Mouse (Mus musculus): ENCODE data around the gene 1600014C10Rik. TPM values are rescaled to one million over a fixed set of nuclear protein-coding genes. Genes with fewer than 3 reads are reported as not detected.

The 1600014C10Rik gene
- polyA plus RNA-seq, 1 experiment from 2014 or later = 13.9 TPM

GRCm38 (mm10) chr7:38206564-38206963, 23.5 kb downstream of the 1600014C10Rik start:
- Histone ChIP-seq H3K4me3 (replicated peaks) (no peak overlapping the region), H3K9ac (no peak overlapping the region), H3K27me3 (replicated peaks) (no peaks in the 10 kb centered on the region), H3K36me3 (no peaks in the 10 kb centered on the region), H3K9me3 (no peaks in the 10 kb centered on the region), H3K4me1 (replicated peaks) (no peaks in the 10 kb centered on the region), H3K27ac (no peak overlapping the region), H3K4me2 (replicated peaks) (no peak overlapping the region)
- ATAC-seq = no peak
- WGBS = 67% methylated on average over 3 of the region's 3 CpGs

GRCm38 (mm10) chr7:38208969-38209368, 26.0 kb downstream of the 1600014C10Rik start:
- no peak overlapping the region for H3K9ac ChIP-seq
- no peaks in the 10 kb centered on the region for H3K4me1 ChIP-seq (replicated peaks)
- no peaks in the 10 kb centered on the region for H3K9me3 ChIP-seq
- 71% methylated on average over 3 of the region's 3 CpGs for WGBS
- no peak overlapping the region for H3K4me2 ChIP-seq (replicated peaks)
- H3K4me3 ChIP-seq (replicated peaks) = no peak overlapping the region
- no peak for ATAC-seq
- no peaks in the 10 kb centered on the region for H3K36me3 ChIP-seq
- H3K27me3 ChIP-seq (replicated peaks) = no peaks in the 10 kb centered on the region
- no peak overlapping the region for H3K27ac ChIP-seq

- Histone ChIP-seq H3K27me3 (replicated peaks) (no peaks in the 10 kb centered on the region), H3K27ac (no peak overlapping the region), H3K4me3 (replicated peaks) (no peak overlapping the region), H3K4me1 (replicated peaks) (no peaks in the 10 kb centered on the region), H3K9ac (no peak overlapping the region), H3K4me2 (replicated peaks) (no peak overlapping the region), H3K9me3 (no peaks in the 10 kb centered on the region), H3K36me3 (no peaks in the 10 kb centered on the region)
- WGBS = 64% methylated on average over 11 of the region's 11 CpGs
- ATAC-seq = peak; percentile 29; the same call in 1 of the 2 replicates
These were observed 26.6 kb downstream of the 1600014C10Rik start for GRCm38 (mm10) chr7:38209478-38210152.

GRCm38 (mm10) chr7:38212651-38213062, 29.6 kb downstream of the 1600014C10Rik start:
- 22% methylated on average over 3 of the region's 3 CpGs for WGBS
- H3K4me3 ChIP-seq (replicated peaks) = no peak overlapping the region
- no peaks in the 10 kb centered on the region for H3K4me1 ChIP-seq (replicated peaks)
- no peak overlapping the region for H3K27ac ChIP-seq
- H3K9ac ChIP-seq = no peak overlapping the region
- no peaks in the 10 kb centered on the region for H3K9me3 ChIP-seq
- no peaks in the 10 kb centered on the region for H3K36me3 ChIP-seq
- no peaks in the 10 kb centered on the region for H3K27me3 ChIP-seq (replicated peaks)
- ATAC-seq = no peak
- no peak overlapping the region for H3K4me2 ChIP-seq (replicated peaks)

DNA sequence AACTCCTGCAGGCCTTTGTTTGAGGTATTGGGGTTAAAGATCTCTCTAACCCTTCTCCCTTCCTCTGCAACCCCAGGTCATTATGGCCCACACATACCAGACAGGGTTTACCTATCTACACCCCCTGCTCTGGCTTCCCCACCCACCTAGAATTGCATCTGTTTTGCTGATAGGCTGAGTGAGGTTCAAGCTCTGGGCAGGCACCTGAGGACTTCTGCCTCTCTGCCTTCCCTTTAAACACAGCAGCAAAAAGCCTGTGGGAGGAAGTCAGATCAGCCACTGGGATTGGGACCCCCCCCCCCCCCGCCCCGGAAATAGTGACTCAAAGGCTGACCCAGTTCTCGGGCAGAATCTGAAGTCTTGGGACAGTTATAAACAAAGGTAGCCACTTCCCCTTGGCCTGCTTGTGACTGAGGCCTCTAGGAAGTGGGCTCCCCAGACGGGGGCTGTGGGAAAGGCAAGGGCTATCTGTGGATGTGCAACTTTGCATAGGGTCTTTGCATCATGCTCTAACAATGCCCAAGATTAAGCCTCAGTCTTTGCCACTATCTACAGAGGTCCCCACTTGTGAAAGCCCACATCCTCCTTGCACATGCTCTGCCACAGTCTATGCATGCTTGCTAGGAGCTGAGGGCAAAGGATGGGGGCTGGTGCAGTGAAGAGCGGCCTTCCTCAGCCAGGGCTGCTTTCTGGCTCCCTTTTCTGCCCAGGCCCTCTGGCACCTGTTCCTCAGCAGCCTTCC, 31.6 kb downstream of the 1600014C10Rik start:
- no peaks in the 10 kb centered on the region for H3K27me3 ChIP-seq (replicated peaks)
- H3K4me2 ChIP-seq (replicated peaks) = no peak overlapping the region
- 62% methylated on average over 5 of the region's 5 CpGs for WGBS
- ATAC-seq = no peak
- no peak overlapping the region for H3K4me3 ChIP-seq (replicated peaks)
- H3K27ac ChIP-seq = no peak overlapping the region
- H3K36me3 ChIP-seq = no peaks in the 10 kb centered on the region
- no peaks in the 10 kb centered on the region for H3K9me3 ChIP-seq
- no peak overlapping the region for H3K9ac ChIP-seq
- H3K4me1 ChIP-seq (replicated peaks) = no peaks in the 10 kb centered on the region

- Histone ChIP-seq H3K4me2 (replicated peaks) (no peak overlapping the region), H3K4me1 (replicated peaks) (no peaks in the 10 kb centered on the region), H3K9me3 (no peaks in the 10 kb centered on the region), H3K27ac (no peak overlapping the region), H3K36me3 (no peaks in the 10 kb centered on the region), H3K27me3 (replicated peaks) (no peaks in the 10 kb centered on the region), H3K9ac (no peak overlapping the region), H3K4me3 (replicated peaks) (no peak overlapping the region)
- WGBS = 72% methylated on average over 7 of the region's 7 CpGs
- no peak for ATAC-seq
These were observed 32.3 kb downstream of the 1600014C10Rik start for GRCm38 (mm10) chr7:38215281-38215680.

DNA sequence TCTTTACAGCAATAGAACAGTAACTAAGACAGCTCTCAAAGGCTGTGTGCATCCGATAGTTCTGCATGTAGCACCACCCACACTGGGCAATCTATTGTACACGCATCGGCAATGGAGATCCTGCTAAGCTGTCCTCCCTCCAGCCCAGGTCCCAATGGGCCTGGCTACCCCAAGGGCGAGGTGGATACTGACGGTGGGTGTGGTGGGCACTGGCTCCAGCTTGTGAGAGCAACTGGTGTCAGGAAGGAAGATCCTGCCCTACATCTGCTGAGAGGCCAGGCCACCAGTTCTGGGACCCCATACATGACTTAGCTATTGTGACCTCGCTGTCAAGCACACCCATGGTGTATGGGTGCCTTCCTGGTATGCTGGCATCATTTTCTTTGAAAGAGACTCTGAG, 32.7 kb downstream of the 1600014C10Rik start:
- 91% methylated on average over 6 of the region's 6 CpGs for WGBS
- no peak overlapping the region for H3K27ac ChIP-seq
- no peaks in the 10 kb centered on the region for H3K27me3 ChIP-seq (replicated peaks)
- no peak for ATAC-seq
- H3K4me1 ChIP-seq (replicated peaks) = no peaks in the 10 kb centered on the region
- H3K9me3 ChIP-seq = no peaks in the 10 kb centered on the region
- no peak overlapping the region for H3K4me2 ChIP-seq (replicated peaks)
- H3K4me3 ChIP-seq (replicated peaks) = no peak overlapping the region
- H3K9ac ChIP-seq = no peak overlapping the region
- H3K36me3 ChIP-seq = no peaks in the 10 kb centered on the region

- peak overlapping the region; percentile 58 for H3K27ac ChIP-seq
These were observed 34.6 kb downstream of the 1600014C10Rik start for GRCm38 (mm10) chr7:38217417-38218171.

DNA sequence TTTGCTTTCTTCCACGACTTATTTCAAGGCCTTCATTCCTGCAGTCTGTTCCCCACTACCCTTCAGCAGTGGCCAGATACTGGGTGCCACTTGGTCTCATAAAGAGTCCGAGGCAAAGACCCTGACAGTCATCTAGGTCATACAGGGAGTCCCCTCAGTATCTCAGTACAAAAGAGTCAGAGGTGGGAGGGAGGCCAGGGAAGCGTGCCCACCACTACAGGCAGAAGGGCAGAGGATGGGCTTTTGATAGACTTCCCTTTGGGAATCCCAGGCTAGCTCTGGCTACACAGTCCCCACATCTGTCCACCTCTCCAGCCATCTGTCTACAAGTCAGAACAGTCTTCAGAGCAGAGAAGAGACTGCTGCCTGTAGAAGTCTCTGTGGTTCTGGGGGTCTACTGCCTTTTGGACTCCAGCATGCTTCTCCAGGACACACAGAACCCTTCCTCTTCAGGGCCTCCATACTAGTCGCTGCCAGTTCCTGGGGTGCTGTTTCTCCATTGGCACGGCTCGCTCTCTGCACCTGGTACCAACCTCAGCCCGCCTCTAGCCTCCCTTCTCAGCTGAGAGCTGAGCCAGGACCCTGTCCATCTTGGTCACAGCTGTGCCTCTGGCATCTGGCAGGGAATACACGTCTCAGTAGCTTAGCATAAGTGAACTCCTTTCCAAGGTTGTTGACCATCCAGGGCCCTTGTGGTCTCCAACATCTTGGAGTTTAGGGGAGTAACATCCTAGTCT, 35.8 kb downstream of the 1600014C10Rik start:
- no peaks in the 10 kb centered on the region for H3K27me3 ChIP-seq (replicated peaks)
- no peaks in the 10 kb centered on the region for H3K4me1 ChIP-seq (replicated peaks)
- no peak overlapping the region for H3K4me3 ChIP-seq (replicated peaks)
- ATAC-seq = no peak
- H3K36me3 ChIP-seq = no peaks in the 10 kb centered on the region
- no peaks in the 10 kb centered on the region for H3K9me3 ChIP-seq
- 81% methylated on average over 8 of the region's 8 CpGs for WGBS
- no peak overlapping the region for H3K4me2 ChIP-seq (replicated peaks)
- no peak overlapping the region for H3K9ac ChIP-seq
- H3K27ac ChIP-seq = no peak overlapping the region

More at GRCm38 (mm10) chr7:38217417-38218171, 34.6 kb downstream of the 1600014C10Rik start:
- Histone ChIP-seq H3K4me2 (replicated peaks) (no peak overlapping the region), H3K4me1 (replicated peaks) (no peaks in the 10 kb centered on the region), H3K36me3 (no peaks in the 10 kb centered on the region), H3K9me3 (no peaks in the 10 kb centered on the region), H3K4me3 (replicated peaks) (no peak overlapping the region), H3K9ac (no peak overlapping the region), H3K27me3 (replicated peaks) (no peaks in the 10 kb centered on the region)
- WGBS = 51% methylated on average over 5 of the region's 5 CpGs
- ATAC-seq = peak; percentile 94

DNA sequence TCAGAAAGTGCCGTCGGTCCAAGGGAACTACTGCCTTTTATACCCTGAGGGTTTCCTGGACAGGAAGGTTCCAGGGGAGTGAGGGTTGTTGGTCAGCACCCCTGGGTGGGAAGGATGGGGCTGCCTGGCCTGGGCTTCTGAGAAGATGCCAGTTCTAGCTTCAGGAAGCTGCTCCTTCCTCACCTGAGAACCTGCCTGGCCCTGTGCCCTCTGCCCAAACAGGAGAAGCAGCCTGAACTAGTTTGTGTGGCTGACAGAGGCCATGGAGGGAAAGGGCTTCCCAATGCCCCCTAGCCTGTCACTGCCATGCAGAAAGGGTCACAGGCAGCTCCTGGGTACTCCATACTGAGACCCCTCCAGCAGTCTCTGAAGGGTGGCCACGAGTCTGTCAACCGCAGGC, 36.5 kb downstream of the 1600014C10Rik start:
- Histone ChIP-seq H3K36me3 (no peaks in the 10 kb centered on the region), H3K4me1 (replicated peaks) (no peaks in the 10 kb centered on the region), H3K9me3 (no peaks in the 10 kb centered on the region), H3K27me3 (replicated peaks) (no peaks in the 10 kb centered on the region), H3K27ac (no peak overlapping the region), H3K9ac (no peak overlapping the region), H3K4me2 (replicated peaks) (no peak overlapping the region), H3K4me3 (replicated peaks) (no peak overlapping the region)
- 85% methylated on average over 4 of the region's 4 CpGs for WGBS
- no peak for ATAC-seq

DNA sequence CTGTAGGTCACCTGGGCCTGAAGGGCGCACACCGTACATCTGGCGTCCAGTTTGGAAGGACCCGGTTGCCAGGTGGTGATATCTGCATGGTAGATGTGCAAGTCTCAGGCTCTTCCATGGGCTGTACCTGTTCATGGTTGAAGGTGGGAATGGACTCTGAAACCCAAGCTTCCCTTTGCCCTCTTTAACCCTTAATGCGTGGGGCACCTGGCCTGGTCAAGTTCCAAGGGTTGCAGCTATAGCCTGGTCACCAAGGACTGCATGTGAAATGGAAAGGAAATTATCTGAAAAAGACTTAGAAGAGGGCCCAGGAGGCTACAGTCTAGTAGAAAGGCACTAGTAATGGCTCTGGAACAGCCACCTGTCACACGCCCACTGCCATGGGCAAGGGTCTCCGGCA, 37.8 kb downstream of the 1600014C10Rik start:
- Histone ChIP-seq H3K4me2 (replicated peaks) (no peak overlapping the region), H3K27ac (no peak overlapping the region), H3K9me3 (no peaks in the 10 kb centered on the region), H3K27me3 (replicated peaks) (no peaks in the 10 kb centered on the region), H3K4me3 (replicated peaks) (no peak overlapping the region), H3K9ac (no peak overlapping the region), H3K4me1 (replicated peaks) (0 out of 2 replicates have a peak, but pooled peaks cover 3% of the 10 kb centered on the region), H3K36me3 (no peaks in the 10 kb centered on the region)
- no peak for ATAC-seq
- 95% methylated on average over 7 of the region's 7 CpGs for WGBS

All from intestine, embryonic 15.5 days (tissue).